Mouse (Mus musculus): ENCODE data around the gene Sox15.
"Not testable (repeated sequence)": the region's sequence is repeated elsewhere in the genome, so short reads cannot be mapped to it uniquely, and the experiment has no call there.

The Sox15 gene

GRCm38 (mm10) chr11:69655264-69656064, at the start of gene Sox15:
Sox15 (plus strand) TSS chr11:69655314.
- CTCF ChIA-PET = interaction anchor here (0.6 kb wide), 1 partner anchor 194 kb away, joined by 6 read pairs; no protein-coding TSS in a partner anchor

- CTCF ChIA-PET = interaction anchor here (0.7 kb wide), 1 partner anchor 602 kb away, joined by 3 read pairs; no protein-coding TSS in a partner anchor
Observed at GRCm38 (mm10) chr11:69605726-69606490, 49.2 kb upstream of the Sox15 start, which contains the start of gene Atp1b2. Atp1b2 (minus strand) TSS chr11:69605942.

GRCm38 (mm10) chr11:69606491-69606795, 48.7 kb upstream of the Sox15 start:
- CTCF ChIA-PET = no interaction called here

- CTCF ChIA-PET = interaction anchor here (0.5 to 0.7 kb wide), 2 partner anchors 629 to 1027 kb away, joined by 5 to 6 read pairs; no protein-coding TSS in a partner anchor
Observed at GRCm38 (mm10) chr11:69606832-69607231, 48.3 kb upstream of the Sox15 start.

- CTCF ChIA-PET = no interaction called here
Observed at GRCm38 (mm10) chr11:69608525-69608924, 46.6 kb upstream of the Sox15 start.

GRCm38 (mm10) chr11:69609416-69609815, 45.7 kb upstream of the Sox15 start:
- CTCF ChIA-PET = no interaction called here

- CTCF ChIA-PET = no interaction called here
Observed at GRCm38 (mm10) chr11:69610899-69611298, 44.2 kb upstream of the Sox15 start.

- CTCF ChIA-PET = interaction anchor here (0.5 to 1.4 kb wide), 5 partner anchors 17 to 199 kb away, joined by 4 to 20 read pairs (median 7); no protein-coding TSS in a partner anchor
Observed at GRCm38 (mm10) chr11:69613553-69614256, 41.4 kb upstream of the Sox15 start.

GRCm38 (mm10) chr11:69614257-69614588, 40.9 kb upstream of the Sox15 start:
- CTCF ChIA-PET = interaction anchor here (0.7 to 1.4 kb wide), 4 partner anchors 17 to 200 kb away, joined by 5 to 20 read pairs (median 8); no protein-coding TSS in a partner anchor

GRCm38 (mm10) chr11:69616781-69617180, 38.3 kb upstream of the Sox15 start:
- CTCF ChIA-PET = no interaction called here

GRCm38 (mm10) chr11:69617805-69618204, 37.3 kb upstream of the Sox15 start, which contains the start of gene Shbg:
Shbg (minus strand) TSS chr11:69617905.
- CTCF ChIA-PET = no interaction called here

GRCm38 (mm10) chr11:69620394-69621081, 34.6 kb upstream of the Sox15 start:
- CTCF ChIA-PET = interaction anchor here (0.6 to 0.7 kb wide), 3 partner anchors 89 to 769 kb away, joined by 4 to 6 read pairs (median 4); no protein-coding TSS in a partner anchor

- CTCF ChIA-PET = no interaction called here
Observed at GRCm38 (mm10) chr11:69621571-69622268, 33.4 kb upstream of the Sox15 start, which contains the start of gene Sat2. Sat2 (plus strand) TSS chr11:69622024.

GRCm38 (mm10) chr11:69622406-69622805, 32.7 kb upstream of the Sox15 start:
- CTCF ChIA-PET = no interaction called here

- CTCF ChIA-PET = no interaction called here
Observed at GRCm38 (mm10) chr11:69623006-69623405, 32.1 kb upstream of the Sox15 start.

GRCm38 (mm10) chr11:69624339-69624738, 30.8 kb upstream of the Sox15 start:
- CTCF ChIA-PET = not testable (repeated sequence)

GRCm38 (mm10) chr11:69628286-69628685, 26.8 kb upstream of the Sox15 start:
- CTCF ChIA-PET = interaction anchor here (1.1 kb wide), 1 partner anchor 35 kb away, joined by 4 read pairs; no protein-coding TSS in a partner anchor

GRCm38 (mm10) chr11:69629802-69630201, 25.3 kb upstream of the Sox15 start:
- CTCF ChIA-PET = no interaction called here

- CTCF ChIA-PET = interaction anchor here (0.7 to 0.8 kb wide), 2 partner anchors 26 to 382 kb away, joined by 3 read pairs; no protein-coding TSS in a partner anchor
Observed at GRCm38 (mm10) chr11:69632284-69633089, 22.6 kb upstream of the Sox15 start, which contains the start of gene Fxr2. Fxr2 (plus strand) TSS chr11:69632990.
